13 mouse cellular contexts compared by ENCODE assay signal in the genomic region with DNA sequence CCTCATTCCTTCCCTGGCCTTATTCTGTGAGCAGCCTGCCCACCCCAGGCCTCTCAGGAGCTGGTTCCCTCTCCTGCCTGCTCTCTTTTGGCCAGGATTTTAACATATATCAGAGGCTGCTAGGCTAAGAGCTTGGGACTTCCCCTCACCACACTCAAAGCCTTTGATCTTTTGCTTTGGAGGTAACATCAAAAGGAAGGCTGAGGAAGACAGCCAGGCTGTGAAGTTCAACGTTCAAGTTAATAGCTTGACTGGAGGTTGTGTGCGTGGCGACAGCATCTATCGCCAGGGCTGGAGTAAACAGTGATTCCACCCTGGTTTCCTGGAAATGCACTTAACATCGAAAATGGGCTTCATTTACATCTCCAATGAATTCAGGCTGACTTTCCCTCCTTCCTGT. TPM values are rescaled to one million over a fixed set of nuclear protein-coding genes. Genes with fewer than 3 reads are reported as not detected.
DNase-seq lines count a peak whose midpoint lies in the region; ATAC-seq and TF ChIP-seq lines count a peak whose summit lies in the region.
"Had no signal": no experiment of that assay in that cellular context is flagged by ENCODE, and none has a peak within 500 bp of the region (broad histone marks: within the 10 kb centered on the region; RNA-seq: fewer than 3 reads in every experiment).

No protein-coding gene starts in this region.

- H3K27me3 ChIP-seq in kidney, embryonic 15.5 days = no peaks in the 10 kb centered on the region
- H3K27me3 ChIP-seq: embryonic facial prominence, embryonic 13.5 days; heart, embryonic 15.5 days; limb, embryonic 12.5 days had no signal

- H3K4me2 ChIP-seq in kidney, embryonic 15.5 days = no peak overlapping the region
- H3K4me2 ChIP-seq: embryonic facial prominence, embryonic 13.5 days; heart, embryonic 15.5 days; limb, embryonic 12.5 days had no signal

- intact Hi-C loops in gastrocnemius, adult 2 months (cut with DNase I) = no loop called here

- peak; percentile 20; the same call in 1 of the 2 replicates for ATAC-seq in monocyte, adult 5-6 weeks (replicated peaks; ENCODE audit: insufficient number of reproducible peaks, low FRiP score, low TSS enrichment, poor library complexity, severe bottlenecking)
- no peak for ATAC-seq in kidney, embryonic 15.5 days (replicated peaks; ENCODE audit: low FRiP score)

- 35% methylated on average over 5 of the region's 5 CpGs for WGBS in kidney, embryonic 15.5 days

- no peak for DNase-seq in gastrocnemius, adult 2 months
- DNase-seq in gastrocnemius, adult 18-20 months (ENCODE audit: low spot score) = no peak
- DNase-seq in A20 (ENCODE audit: low read depth, low spot score) (peak; percentile 32), WW6 (ENCODE audit: low read depth, low spot score) (peak; percentile 22)
- no peak for DNase-seq in cerebellum, postnatal 10 days
- DNase-seq in right cerebral cortex, postnatal 14 days = no peak
- DNase-seq: cerebellum, adult 8-10 months had no signal

- TF ChIP-seq CTCF in gastrocnemius, adult 2 months (IDR thresholded peaks at IDR 0.05) = no peak

- H3K9me3 ChIP-seq in kidney, embryonic 15.5 days (replicated peaks) = no peaks in the 10 kb centered on the region
- H3K9me3 ChIP-seq: embryonic facial prominence, embryonic 13.5 days; heart, embryonic 15.5 days; limb, embryonic 12.5 days had no signal

- H3K9ac ChIP-seq in kidney, embryonic 15.5 days = no peak overlapping the region
- H3K9ac ChIP-seq: embryonic facial prominence, embryonic 13.5 days; heart, embryonic 15.5 days; limb, embryonic 12.5 days had no signal

- H3K36me3 ChIP-seq in kidney, embryonic 15.5 days = no peaks in the 10 kb centered on the region
- H3K36me3 ChIP-seq: heart, embryonic 15.5 days had no signal

- peak overlapping the region; percentile 49 for H3K4me3 ChIP-seq in gastrocnemius, adult 2 months
- H3K4me3 ChIP-seq in kidney, embryonic 15.5 days (replicated peaks) = no peak overlapping the region
- H3K4me3 ChIP-seq: embryonic facial prominence, embryonic 13.5 days; heart, embryonic 15.5 days; limb, embryonic 12.5 days had no signal

- peaks cover 78% of the 10 kb centered on the region for H3K4me1 ChIP-seq in kidney, embryonic 15.5 days

- peak overlapping the region; percentile 59 for H3K27ac ChIP-seq in gastrocnemius, adult 2 months
- H3K27ac ChIP-seq in kidney, embryonic 15.5 days = no peak overlapping the region
- H3K27ac ChIP-seq: embryonic facial prominence, embryonic 13.5 days; limb, embryonic 12.5 days; macrophage had no signal

RNA-seq across cellular contexts. Expression of gene Tcf7l2, which starts 51.0 kb away (rescaled TPM):
- total RNA-seq in gastrocnemius, adult 2 months (2021) = 10 to 100 TPM; 10.3 to 11.0 TPM
- total RNA-seq in gastrocnemius, adult 18-20 months (2021) = 1 to 10 TPM; 6.9 to 7.8 TPM
- total RNA-seq in monocyte, adult 5-6 weeks (2017) = 11.3 to 16.3 TPM (median 15.3 TPM) in 3 replicates
- polyA plus RNA-seq in kidney, embryonic 15.5 days (2015; fragmentation: Nextera tagmentation; extraction: Ambion mirVana) = 61.3 and 61.7 TPM in 2 replicates

Comparison
In these comparisons a context has a peak if more than half of its experiments do, and no peak if none do; other contexts are left out.
1. DNase-seq: peak in A20 (single experiment) and WW6 (single experiment); none in gastrocnemius, adult 2 months (single experiment), gastrocnemius, adult 18-20 months (single experiment), cerebellum, postnatal 10 days (0 of 2) and right cerebral cortex, postnatal 14 days (single experiment).